Mouse (Mus musculus) ES-E14 (cell line): ENCODE data around the gene Itga9.

Source experiments
- HCFC1 ChIP-seq: IDR thresholded peaks from 2 replicates; pipeline ENCODE4 v1.6.1; 2012; ENCODE audit warnings: low read length, inconsistent platforms, borderline replicate concordance; ENCODE audit not compliant: insufficient read depth
- ZNF384 ChIP-seq: IDR thresholded peaks from 2 replicates; pipeline ENCODE4 v1.6.1; 2012; ENCODE audit warnings: low read depth, low read length, inconsistent platforms

GRCm38 (mm10) chr9:118832533-118832932, 226.0 kb downstream of the Itga9 start:
- TF ChIP-seq ZNF384 (no peak), HCFC1 (no peak)
